Mouse (Mus musculus): ENCODE data around the gene Gfra4. TPM values are rescaled to one million over a fixed set of nuclear protein-coding genes. Genes with fewer than 3 reads are reported as not detected.

Gfra4 gene
- polyA plus RNA-seq, 1 experiment from 2014 or later: 0.23 TPM

Small RNA genes lying within 50 kb of the gene (microRNA-seq; reads per million reads assigned to microRNA genes)
- gene Mir6973b: not detected

Other genes starting within 250 kb of the Gfra4 start
- gene 4930402H24Rik, start 136.7 kb downstream of the Gfra4 start, polyA plus RNA-seq (2015; fragmentation: Nextera tagmentation; extraction: Ambion mirVana): 9.8 and 11.4 TPM in 2 replicates
- gene Atrn, start 136.6 kb downstream of the Gfra4 start, polyA plus RNA-seq (2015; fragmentation: Nextera tagmentation; extraction: Ambion mirVana): 2.2 and 3.0 TPM in 2 replicates
- gene Adam33, start 20.7 kb upstream of the Gfra4 start, polyA plus RNA-seq (2015; fragmentation: Nextera tagmentation; extraction: Ambion mirVana): 0.62 and 0.86 TPM in 2 replicates
- gene Siglec1, start 43.7 kb upstream of the Gfra4 start, polyA plus RNA-seq (2015; fragmentation: Nextera tagmentation; extraction: Ambion mirVana): 1.5 and 1.7 TPM in 2 replicates
- 1.8 and 1.9 TPM in 2 replicates for gene Hspa12b, start 84.2 kb upstream of the Gfra4 start, polyA plus RNA-seq (2015; fragmentation: Nextera tagmentation; extraction: Ambion mirVana)
- gene Gm11037, start 90.4 kb upstream of the Gfra4 start, polyA plus RNA-seq (2015; fragmentation: Nextera tagmentation; extraction: Ambion mirVana): not detected in 2 replicates
- 135 and 147 TPM in 2 replicates for gene 1700037H04Rik, start 117.0 kb upstream of the Gfra4 start, polyA plus RNA-seq (2015; fragmentation: Nextera tagmentation; extraction: Ambion mirVana)
- 4.1 and 5.4 TPM in 2 replicates for gene Cenpb, start 137.0 kb upstream of the Gfra4 start, polyA plus RNA-seq (2015; fragmentation: Nextera tagmentation; extraction: Ambion mirVana)
- 236 and 279 TPM in 2 replicates for gene Cdc25b, start 143.9 kb upstream of the Gfra4 start, polyA plus RNA-seq (2015; fragmentation: Nextera tagmentation; extraction: Ambion mirVana)
- 1.6 and 1.8 TPM in 2 replicates for gene Spef1, start 144.2 kb upstream of the Gfra4 start, polyA plus RNA-seq (2015; fragmentation: Nextera tagmentation; extraction: Ambion mirVana)
- 16.6 and 18.3 TPM in 2 replicates for gene Ap5s1, start 164.0 kb upstream of the Gfra4 start, polyA plus RNA-seq (2015; fragmentation: Nextera tagmentation; extraction: Ambion mirVana)
- gene Mavs, start 191.0 kb upstream of the Gfra4 start, polyA plus RNA-seq (2015; fragmentation: Nextera tagmentation; extraction: Ambion mirVana): 29.8 and 33.5 TPM in 2 replicates
- 21.7 and 22.0 TPM in 2 replicates for gene Pank2, start 219.4 kb upstream of the Gfra4 start, polyA plus RNA-seq (2015; fragmentation: Nextera tagmentation; extraction: Ambion mirVana)

Data from liver, embryonic 15.5 days (tissue).